Mouse (Mus musculus) midbrain, embryonic 11.5 days (tissue): ENCODE measurements around the gene Wipf2. TPM values are rescaled to one million over a fixed set of nuclear protein-coding genes. Genes with fewer than 3 reads are reported as not detected.
"Not testable (repeated sequence)": the region's sequence is repeated elsewhere in the genome, so short reads cannot be mapped to it uniquely, and the experiment has no call there.

Experiments
- ATAC-seq: fragments of 200-750 bp; cut with Nextera tagmentation; 2 replicates; pipeline ENCODE4 v1.8.0; 2017; ENCODE audit warnings: moderate TSS enrichment, moderate library complexity; ENCODE audit not compliant: low FRiP score
- DNase-seq: peaks from one replicate; pipeline ENCODE4 v3.0.0; 2015; ENCODE audit warnings: low spot score; ENCODE audit errors: missing footprints
- H3K27ac ChIP-seq: fragments of 300-500 bp; sonication (generic); 2 replicates; pipeline ENCODE4 v1.5.1; 2014; ENCODE audit warnings: low read depth, low read length
- H3K27me3 ChIP-seq: fragments of 300-500 bp; sonication (generic); 2 replicates; pipeline ENCODE4 v1.6.1; 2014; ENCODE audit warnings: mild to moderate bottlenecking, low read length, moderate library complexity, mixed read lengths; ENCODE audit not compliant: control insufficient read depth, insufficient read depth
- H3K36me3 ChIP-seq: fragments of 300-500 bp; sonication (generic); 2 replicates; pipeline ENCODE4 v1.6.1; 2014; ENCODE audit warnings: mild to moderate bottlenecking, low read length, moderate library complexity, mixed read lengths; ENCODE audit not compliant: control insufficient read depth, insufficient read depth
- H3K4me1 ChIP-seq: fragments of 300-500 bp; sonication (generic); 2 replicates; pipeline ENCODE4 v1.6.1; 2014; ENCODE audit warnings: low read length; ENCODE audit not compliant: control insufficient read depth, insufficient read depth
- H3K4me2 ChIP-seq: fragments of 300-500 bp; sonication (generic); 2 replicates; pipeline ENCODE4 v1.6.1; 2014; ENCODE audit warnings: mild to moderate bottlenecking, moderate library complexity
- H3K4me3 ChIP-seq: fragments of 300-500 bp; sonication (generic); 2 replicates; pipeline ENCODE4 v1.5.1; 2014; ENCODE audit warnings: low read depth, low read length
- H3K9ac ChIP-seq: fragments of 300-500 bp; sonication (generic); 2 replicates; pipeline ENCODE4 v1.6.1; 2014; ENCODE audit warnings: low read length
- H3K9me3 ChIP-seq: fragments of 300-500 bp; sonication (generic); 2 replicates; pipeline ENCODE4 v1.6.1; 2016; ENCODE audit warnings: low read length; ENCODE audit not compliant: control insufficient read depth
- WGBS: fragments of 180-500 bp; shearing (Covaris S2); extraction: QIAGEN DNeasy Blood & Tissue Kit; methylation state at CpG from one replicate; pipeline ENCODE4 v1.1.7; 2014; 5-methylcytosine and 5-hydroxymethylcytosine counted together
- polyA plus RNA-seq: library from polyadenylated mRNA; unstranded; fragments of >200 nt; fragmentation: Nextera tagmentation; extraction: Ambion mirVana; gene quantifications from 2 replicates; pipeline ENCODE4 v1.2.1, GENCODE M21; 2014

Wipf2 gene
- polyA plus RNA-seq, 1 experiment from 2014 or later: 4.4 TPM

- DNase-seq (peak; percentile 80), ATAC-seq (no peak)
- peaks cover 5% of the 10 kb centered on the region for H3K27me3 ChIP-seq
- H3K4me2 ChIP-seq: no peak overlapping the region
- no peak overlapping the region for H3K4me3 ChIP-seq
- H3K27ac ChIP-seq: no peak overlapping the region
- 0 out of 2 replicates have a peak overlapping the region, but pooled peaks have one; percentile 12 for H3K9ac ChIP-seq
- H3K36me3 ChIP-seq: no peaks in the 10 kb centered on the region
- no peaks in the 10 kb centered on the region for H3K9me3 ChIP-seq
- 52% methylated on average over 10 of the region's 10 CpGs for WGBS
- peaks cover 54% of the 10 kb centered on the region for H3K4me1 ChIP-seq
Observed at GRCm38 (mm10) chr11:98930773-98931512, 67.5 kb downstream of the Wipf2 start.

- ATAC-seq (no peak), DNase-seq (peak; percentile 84)
- Histone ChIP-seq H3K4me1 (peaks cover 54% of the 10 kb centered on the region), H3K27me3 (peaks cover 8% of the 10 kb centered on the region), H3K36me3 (no peaks in the 10 kb centered on the region), H3K4me3 (no peak overlapping the region), H3K27ac (no peak overlapping the region), H3K4me2 (no peak overlapping the region), H3K9ac (no peak overlapping the region), H3K9me3 (no peaks in the 10 kb centered on the region)
- 32% methylated on average over 7 of the region's 7 CpGs for WGBS
Observed at GRCm38 (mm10) chr11:98931513-98932292, 68.3 kb downstream of the Wipf2 start.

- H3K36me3 ChIP-seq: no peaks in the 10 kb centered on the region
- H3K9ac ChIP-seq: no peak overlapping the region
- H3K4me2 ChIP-seq: no peak overlapping the region
- H3K4me1 ChIP-seq: peaks cover 58% of the 10 kb centered on the region
- H3K27me3 ChIP-seq: peaks cover 8% of the 10 kb centered on the region
- ATAC-seq (no peak), DNase-seq (peak; percentile 77)
- 0 out of 2 replicates have a peak overlapping the region, but pooled peaks have one; percentile 1 for H3K27ac ChIP-seq
- H3K9me3 ChIP-seq: no peaks in the 10 kb centered on the region
- 52% methylated on average over 19 of the region's 19 CpGs for WGBS
- no peak overlapping the region for H3K4me3 ChIP-seq
Observed at GRCm38 (mm10) chr11:98932293-98933091, 69.1 kb downstream of the Wipf2 start.

- Histone ChIP-seq H3K36me3 (no peaks in the 10 kb centered on the region), H3K27me3 (peaks cover 8% of the 10 kb centered on the region), H3K27ac (no peak overlapping the region), H3K4me1 (peaks cover 59% of the 10 kb centered on the region), H3K4me2 (no peak overlapping the region), H3K9me3 (no peaks in the 10 kb centered on the region), H3K4me3 (no peak overlapping the region), H3K9ac (no peak overlapping the region)
- no peak for ATAC-seq
- 55% methylated on average over 9 of the region's 9 CpGs for WGBS
- DNase-seq: peak; percentile 84
Observed at GRCm38 (mm10) chr11:98933151-98933550, 69.7 kb downstream of the Wipf2 start.

GRCm38 (mm10) chr11:98933847-98934246 lies 70.4 kb downstream of the Wipf2 start:
- H3K4me3 ChIP-seq, H3K4me2 ChIP-seq, H3K9ac ChIP-seq, H3K27me3 ChIP-seq, DNase-seq, ATAC-seq, H3K36me3 ChIP-seq, H3K27ac ChIP-seq, H3K9me3 ChIP-seq: not testable (repeated sequence)
- 85% methylated on average over 2 of the region's 2 CpGs for WGBS
- H3K4me1 ChIP-seq: peaks cover 58% of the 10 kb centered on the region

GRCm38 (mm10) chr11:98934367-98934766 lies 70.9 kb downstream of the Wipf2 start:
- no peak overlapping the region for H3K9ac ChIP-seq
- H3K4me1 ChIP-seq: peaks cover 57% of the 10 kb centered on the region
- no peak overlapping the region for H3K27ac ChIP-seq
- no peaks in the 10 kb centered on the region for H3K36me3 ChIP-seq
- H3K9me3 ChIP-seq: no peaks in the 10 kb centered on the region
- H3K4me2 ChIP-seq: no peak overlapping the region
- no peak overlapping the region for H3K4me3 ChIP-seq
- H3K27me3 ChIP-seq: peaks cover 8% of the 10 kb centered on the region
- DNase-seq: peak; percentile 83
- WGBS: 77% methylated on average over 3 of the region's 3 CpGs
- no peak for ATAC-seq

GRCm38 (mm10) chr11:98935123-98935522 lies 71.7 kb downstream of the Wipf2 start:
- Histone ChIP-seq H3K9me3 (no peaks in the 10 kb centered on the region), H3K4me3 (no peak overlapping the region), H3K27me3 (peaks cover 8% of the 10 kb centered on the region), H3K36me3 (no peaks in the 10 kb centered on the region), H3K4me1 (peaks cover 53% of the 10 kb centered on the region), H3K4me2 (no peak overlapping the region), H3K27ac (no peak overlapping the region), H3K9ac (no peak overlapping the region)
- DNase-seq (peak; percentile 77), ATAC-seq (no peak)
- WGBS: 85% methylated on average over 3 of the region's 3 CpGs

- peaks cover 8% of the 10 kb centered on the region for H3K27me3 ChIP-seq
- no peaks in the 10 kb centered on the region for H3K36me3 ChIP-seq
- peak overlapping the region; percentile 21 for H3K4me3 ChIP-seq
- peak overlapping the region; percentile 93 for H3K4me2 ChIP-seq
- 1% methylated on average over 29 of the region's 29 CpGs for WGBS
- H3K9ac ChIP-seq: peak overlapping the region; percentile 16; the same call in 1 of the 2 replicates
- no peak for ATAC-seq
- peaks cover 58% of the 10 kb centered on the region for H3K4me1 ChIP-seq
- H3K9me3 ChIP-seq: no peaks in the 10 kb centered on the region
- peak; percentile 90 for DNase-seq
- H3K27ac ChIP-seq: no peak overlapping the region
Observed at GRCm38 (mm10) chr11:98936170-98936569, 72.7 kb downstream of the Wipf2 start.
